Mouse (Mus musculus) thymus, adult 18-20 months (tissue): ENCODE data around the gene Col4a2.

ENCODE experiments used
- DNase-seq, 2 experiments: peaks; one replicate each; pipeline ENCODE4 v3.0.0; 2022; ENCODE audit warnings: mixed read lengths in 2 of 2

Col4a2 gene

DNA sequence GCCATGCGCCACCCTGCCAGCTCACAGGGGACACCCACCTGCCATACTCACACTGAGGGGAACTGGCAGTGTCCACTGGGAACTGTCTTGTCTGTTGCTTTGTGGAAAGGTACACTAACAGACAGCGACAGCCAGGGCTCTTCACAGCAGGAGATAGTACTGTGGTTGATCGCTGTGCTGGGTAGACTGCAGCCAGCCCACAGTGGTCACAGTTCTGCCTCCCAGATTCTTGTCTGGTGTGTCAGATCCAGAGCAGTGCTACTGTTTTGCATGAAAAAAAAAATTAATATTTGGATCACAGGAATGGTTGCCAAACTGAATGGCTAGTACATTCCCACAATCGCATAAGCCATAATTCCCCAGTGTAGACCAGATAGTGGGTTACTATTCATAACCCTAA is 74.7 kb downstream of the Col4a2 start:
- DNase-seq = no peak

DNA sequence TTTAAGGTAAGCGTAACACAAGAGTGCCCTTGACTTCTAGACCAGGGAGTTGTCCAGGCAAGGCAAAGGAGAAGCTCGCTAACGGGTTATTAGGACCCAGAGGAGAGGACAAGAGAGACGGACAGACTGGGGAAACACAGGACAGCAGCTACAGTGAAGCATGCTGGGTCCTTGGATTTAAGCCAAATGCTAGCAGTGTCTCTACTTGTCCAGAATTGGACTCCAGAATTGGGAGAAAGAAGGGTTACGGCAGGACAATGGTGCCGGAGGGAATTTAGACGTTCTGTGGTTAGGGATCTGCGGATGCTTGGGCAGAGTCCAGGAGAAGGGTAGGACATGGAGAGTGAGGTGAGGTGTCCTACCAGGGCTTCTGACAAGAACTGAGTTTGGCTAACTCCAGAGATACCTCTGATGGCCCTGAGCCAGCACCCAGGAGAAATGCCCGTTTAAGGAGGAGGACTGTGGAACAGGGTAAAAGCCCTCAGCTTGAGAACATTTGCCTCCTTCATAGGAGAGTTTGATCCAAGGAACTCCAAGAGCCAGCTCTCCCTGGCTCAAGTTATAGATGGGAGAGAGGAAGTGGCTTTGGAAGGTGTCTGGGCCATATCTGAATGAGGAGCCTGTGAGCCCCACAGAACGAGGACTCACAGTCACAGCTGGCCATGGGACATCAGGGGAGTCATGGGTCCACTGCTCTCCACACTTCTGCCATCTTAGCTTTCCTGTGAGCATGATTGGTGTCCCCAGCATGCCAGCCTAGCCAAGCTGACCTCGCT is 76.9 kb downstream of the Col4a2 start:
- no peak for DNase-seq

DNA sequence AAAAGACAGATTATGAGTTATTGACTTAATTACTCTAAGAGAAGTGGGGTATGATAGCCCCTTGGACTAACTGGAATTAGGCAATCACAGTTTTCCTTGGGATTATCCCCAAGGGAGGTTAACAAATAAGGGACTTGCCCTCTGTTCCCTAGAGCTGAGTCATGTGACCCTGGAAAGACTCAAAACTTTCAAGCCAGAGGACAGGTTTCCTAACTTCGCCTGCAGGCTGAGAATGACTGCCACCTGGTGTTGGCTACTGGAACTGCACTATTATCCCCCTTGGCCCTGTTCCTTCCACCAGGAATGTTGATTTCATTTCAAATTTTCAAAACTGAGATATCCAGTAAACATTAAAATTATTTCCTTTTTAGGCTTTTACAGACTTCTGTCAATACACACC is 80.1 kb downstream of the Col4a2 start:
- DNase-seq = no peak

DNA sequence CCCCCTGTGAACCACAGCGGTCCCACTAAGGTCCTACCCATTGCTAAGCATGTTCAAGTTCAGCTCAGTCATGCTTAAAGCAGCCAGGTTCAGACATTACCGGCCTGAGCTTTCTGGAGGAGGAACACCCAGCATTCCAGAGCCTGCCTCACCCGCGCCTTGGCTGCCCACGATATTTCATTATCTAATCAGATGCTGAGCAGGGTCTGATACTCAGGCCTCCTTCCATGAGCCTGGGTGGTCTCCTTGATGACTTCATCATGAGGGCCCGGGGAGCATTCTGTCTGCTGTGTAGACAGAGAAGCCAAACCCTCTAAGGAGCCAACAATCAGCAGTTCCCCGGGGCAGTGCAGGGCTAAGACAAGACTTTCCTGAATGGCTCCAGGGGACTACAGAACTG is 80.6 kb downstream of the Col4a2 start:
- DNase-seq = peak; percentile 6 to 14

DNA sequence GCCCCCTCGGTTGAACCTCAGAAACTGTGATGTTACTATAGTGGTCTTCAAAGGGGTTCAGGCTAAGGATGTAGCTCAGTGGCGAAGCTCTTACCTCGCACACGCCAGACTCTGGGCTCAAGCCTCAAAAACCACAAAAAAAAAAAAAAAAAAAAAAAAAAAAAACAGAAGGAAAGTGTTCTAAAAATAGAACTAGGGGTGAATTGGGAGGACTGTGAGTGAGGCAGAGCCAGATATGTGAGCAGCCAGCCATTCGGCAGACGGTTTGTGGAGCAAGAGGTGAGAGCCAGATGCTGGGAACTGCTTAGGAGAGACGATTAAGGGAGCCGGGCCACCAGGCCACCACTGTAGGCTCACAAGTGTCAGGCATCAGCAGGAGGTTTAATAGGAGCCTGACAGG is 81.0 kb downstream of the Col4a2 start:
- DNase-seq = no peak

DNA sequence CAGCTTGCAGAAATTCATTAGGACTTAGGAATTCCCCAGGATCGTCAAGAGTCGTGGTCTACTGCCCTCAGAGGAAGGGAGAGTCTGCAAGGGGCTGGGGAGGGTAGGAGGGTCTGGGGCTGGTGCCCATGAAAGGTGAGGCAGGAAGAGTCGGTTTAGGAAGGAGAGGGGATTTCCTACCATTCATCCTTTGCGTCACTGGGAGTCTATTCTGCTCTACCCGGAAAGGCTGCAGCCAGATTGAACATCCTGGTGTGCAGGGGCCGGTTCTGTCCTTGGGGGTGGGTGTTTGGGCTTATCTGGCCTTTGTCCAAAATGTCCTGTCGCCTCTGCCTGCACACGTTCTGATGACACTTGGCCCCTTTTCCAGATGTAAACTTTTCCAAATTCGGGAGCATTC is 82.2 kb downstream of the Col4a2 start:
- no peak for DNase-seq

DNA sequence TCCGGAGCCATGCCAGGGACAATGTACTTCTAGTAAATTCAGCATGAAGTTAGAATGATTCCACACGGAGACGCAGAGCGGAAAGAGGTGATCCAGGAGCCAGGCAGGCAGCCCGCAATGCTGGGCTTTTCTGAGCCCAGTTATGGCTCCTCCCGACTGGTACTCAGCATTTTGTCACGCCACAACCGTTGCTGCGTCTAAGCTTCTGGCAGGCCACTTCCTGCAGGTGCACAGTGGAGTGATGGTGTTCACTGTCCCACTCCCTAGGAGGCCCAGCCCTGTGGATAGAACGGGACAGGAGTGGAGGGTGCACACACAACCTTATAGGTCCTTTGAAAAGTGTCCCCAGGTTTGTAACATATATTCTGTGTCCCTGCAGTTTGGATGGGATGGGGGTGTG is 83.0 kb downstream of the Col4a2 start:
- peak; percentile 21 to 23 for DNase-seq

DNA sequence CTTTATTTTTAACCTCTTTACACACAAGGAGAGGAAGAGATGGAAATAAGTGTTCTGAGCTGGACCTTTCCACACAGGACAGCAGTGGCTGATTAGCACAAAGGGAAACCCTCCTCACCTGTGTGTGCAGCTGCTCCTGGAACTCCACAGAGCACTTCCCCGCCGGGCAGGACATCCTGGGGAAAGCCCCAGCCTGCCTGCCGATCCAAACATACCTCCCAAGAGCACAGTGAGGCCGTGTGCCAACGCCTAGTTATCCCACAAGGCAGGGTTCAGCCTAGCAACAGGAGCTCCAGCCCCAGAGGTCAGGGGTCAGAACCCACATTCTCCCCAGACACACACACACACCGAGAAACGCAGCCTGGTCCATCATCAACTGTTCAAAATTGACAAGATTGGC is 83.5 kb downstream of the Col4a2 start:
- DNase-seq = no peak

DNA sequence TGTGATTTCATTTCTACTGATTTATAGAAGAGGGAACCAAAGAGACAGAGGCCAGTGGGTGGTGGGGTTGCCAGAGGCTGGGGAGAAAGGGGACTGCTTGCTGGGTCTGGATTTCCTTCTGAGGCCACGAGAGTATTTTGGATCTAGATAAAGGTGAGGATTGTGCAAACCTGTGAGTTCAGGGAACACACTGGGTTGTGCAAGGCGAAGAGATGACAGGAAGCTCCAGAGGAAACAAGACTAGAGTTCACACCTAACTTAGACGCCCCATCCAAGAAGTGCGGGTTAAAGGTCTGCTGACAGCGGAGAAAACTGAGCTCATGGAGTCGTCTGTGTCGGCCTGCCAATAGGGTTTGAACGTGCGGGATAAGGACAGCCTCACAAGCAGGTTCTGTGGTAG is 84.5 kb downstream of the Col4a2 start:
- DNase-seq = no peak

DNA sequence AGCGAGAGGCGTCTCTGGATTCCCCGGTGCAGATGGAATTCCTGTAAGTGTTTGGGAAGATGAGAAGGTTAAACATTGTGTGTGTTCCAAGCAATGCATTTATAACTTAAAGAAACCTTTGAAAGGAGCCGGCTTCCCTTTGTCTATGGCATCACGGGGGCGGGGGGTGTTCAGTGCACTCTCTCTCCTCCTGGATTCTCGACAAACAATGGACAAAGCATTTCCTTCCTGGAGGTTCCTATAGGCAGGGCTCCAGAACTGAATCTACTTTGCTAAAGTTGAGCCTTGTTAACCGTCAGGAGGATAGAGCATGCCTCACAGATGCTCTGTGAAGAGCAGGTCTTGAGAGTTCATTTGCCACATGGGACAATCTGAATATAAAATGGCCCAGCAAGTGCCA is 87.1 kb downstream of the Col4a2 start:
- DNase-seq = no peak

DNA sequence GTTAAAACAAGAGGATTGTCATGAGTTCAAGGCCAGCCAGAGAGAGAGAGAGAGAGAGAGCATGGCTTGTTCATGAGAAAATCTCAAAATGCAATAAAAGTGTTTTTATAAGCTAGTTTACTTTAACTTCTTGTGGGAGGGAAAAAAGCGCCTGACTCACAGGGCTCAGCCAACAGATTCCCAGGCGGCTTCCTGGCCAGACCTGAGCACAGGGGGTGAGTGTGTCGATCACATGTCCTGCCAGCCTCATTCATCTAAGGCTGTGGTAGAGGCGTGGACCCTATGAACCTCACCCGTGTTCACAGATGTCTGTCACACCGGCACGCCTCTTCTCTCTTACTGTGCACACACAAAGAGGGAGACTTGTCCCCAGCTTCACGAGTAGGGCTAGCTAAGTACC is 87.6 kb downstream of the Col4a2 start:
- no peak for DNase-seq

DNA sequence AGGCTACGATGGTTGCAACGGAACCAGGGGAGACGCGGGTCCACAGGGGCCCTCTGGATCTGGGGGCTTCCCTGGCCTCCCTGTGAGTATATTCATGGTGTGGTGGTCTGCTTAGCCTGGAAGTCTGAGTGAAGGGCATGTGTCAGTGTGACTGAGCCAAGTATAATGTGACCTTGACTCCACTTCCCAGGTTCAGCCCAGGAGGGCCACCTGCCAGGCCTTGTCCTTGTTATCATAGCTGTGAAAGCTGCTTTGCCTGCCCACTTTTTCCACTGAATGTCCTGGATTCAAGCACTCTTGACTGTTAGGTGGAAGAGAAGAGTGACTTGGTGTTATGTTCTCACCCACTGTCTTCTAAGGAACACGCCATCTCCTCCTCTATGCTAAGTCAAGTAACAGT is 88.6 kb downstream of the Col4a2 start:
- no peak for DNase-seq

DNA sequence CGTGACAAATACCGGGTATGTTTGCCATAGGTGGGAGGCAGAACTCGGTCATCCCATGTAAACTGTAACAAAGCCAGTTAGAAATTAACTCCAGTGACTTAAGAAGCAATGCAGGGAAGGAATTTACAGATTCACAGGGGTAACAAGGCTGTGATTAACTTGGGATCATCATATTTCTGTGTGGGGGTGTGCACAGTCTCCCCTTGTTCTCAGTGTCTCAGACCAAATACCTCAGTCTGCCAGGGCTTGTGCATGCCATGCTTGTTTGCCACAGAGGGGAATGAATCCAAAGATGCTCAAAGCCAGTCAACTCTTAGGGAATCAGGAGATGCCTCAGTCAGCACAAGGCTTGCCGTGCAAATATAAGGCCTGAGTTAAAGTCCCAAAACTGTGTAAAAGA is 89.6 kb downstream of the Col4a2 start:
- DNase-seq = no peak

DNA sequence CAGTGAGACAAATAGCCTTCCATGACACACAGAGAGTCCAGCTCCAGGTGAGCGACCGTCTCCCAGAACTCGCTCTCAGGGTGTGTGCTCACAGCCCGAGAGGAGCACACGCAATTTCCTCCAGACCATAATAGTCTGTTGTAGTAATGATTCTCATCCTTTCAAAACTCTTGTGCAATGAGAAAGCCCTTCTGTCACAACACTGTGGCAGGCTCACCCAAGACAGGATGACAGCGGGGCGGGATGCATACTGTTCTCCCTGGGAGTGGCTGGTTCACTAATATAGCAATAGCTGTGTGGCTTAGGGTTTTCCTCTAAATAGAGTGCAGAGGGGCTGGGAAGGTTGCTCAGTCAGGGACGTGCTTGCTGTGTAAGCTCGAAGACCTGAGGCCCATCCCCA is 91.2 kb downstream of the Col4a2 start:
- DNase-seq = no peak

DNA sequence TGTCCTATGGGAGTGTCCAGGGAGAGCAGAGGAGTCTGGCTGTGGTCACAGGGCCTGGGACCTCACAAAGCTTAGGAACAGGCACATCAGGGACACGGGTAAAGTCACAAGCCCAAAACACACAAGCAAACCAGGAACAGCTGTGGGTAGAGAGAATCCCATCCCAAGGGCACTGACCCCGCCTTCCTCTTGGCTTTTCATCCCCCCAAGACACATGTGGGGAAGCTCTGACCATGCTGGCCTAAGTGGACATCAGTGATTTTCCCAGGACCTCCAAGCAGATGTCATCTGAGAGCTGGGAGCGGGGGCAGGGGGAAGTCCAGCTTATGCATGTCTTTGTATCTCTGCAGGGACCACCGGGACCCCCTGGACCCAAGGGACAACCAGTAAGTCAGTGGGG is 92.0 kb downstream of the Col4a2 start:
- DNase-seq = no peak

DNA sequence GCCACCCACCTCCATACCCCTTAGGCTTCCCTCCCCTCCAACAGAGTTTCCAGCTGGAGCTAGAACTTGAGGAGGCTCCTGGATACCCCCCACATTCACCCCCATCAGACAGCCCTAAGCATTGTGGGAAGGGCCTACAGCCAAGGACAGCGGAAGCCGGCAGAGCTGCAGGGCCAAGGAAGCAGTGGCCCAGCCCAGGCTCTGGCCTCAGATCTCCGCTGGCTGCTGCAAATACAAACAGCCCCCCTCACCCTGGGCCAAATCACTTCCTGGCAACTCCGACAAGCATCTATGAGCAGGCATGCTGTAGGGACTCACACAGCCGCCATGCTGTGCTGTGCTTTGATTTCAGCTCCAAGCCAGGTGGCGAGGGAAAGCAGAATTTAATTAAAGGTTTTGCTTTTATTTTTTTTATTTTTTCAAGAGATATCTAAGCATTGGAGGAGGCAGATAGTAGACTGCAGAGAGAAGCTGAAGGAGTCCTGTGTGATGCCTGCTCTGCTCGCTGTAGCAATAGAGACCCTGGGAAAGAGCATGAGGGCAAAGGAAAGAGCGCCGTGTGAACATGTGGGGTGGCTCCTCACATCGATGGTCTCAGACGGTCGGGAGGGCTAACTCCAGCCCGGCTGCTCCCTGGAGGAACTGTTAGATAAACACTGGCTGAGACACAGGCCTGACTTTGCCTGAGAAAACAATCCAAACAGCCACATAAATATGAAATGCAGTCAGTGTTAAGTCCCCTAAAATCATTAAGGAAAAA is 93.3 kb downstream of the Col4a2 start:
- no peak for DNase-seq

DNA sequence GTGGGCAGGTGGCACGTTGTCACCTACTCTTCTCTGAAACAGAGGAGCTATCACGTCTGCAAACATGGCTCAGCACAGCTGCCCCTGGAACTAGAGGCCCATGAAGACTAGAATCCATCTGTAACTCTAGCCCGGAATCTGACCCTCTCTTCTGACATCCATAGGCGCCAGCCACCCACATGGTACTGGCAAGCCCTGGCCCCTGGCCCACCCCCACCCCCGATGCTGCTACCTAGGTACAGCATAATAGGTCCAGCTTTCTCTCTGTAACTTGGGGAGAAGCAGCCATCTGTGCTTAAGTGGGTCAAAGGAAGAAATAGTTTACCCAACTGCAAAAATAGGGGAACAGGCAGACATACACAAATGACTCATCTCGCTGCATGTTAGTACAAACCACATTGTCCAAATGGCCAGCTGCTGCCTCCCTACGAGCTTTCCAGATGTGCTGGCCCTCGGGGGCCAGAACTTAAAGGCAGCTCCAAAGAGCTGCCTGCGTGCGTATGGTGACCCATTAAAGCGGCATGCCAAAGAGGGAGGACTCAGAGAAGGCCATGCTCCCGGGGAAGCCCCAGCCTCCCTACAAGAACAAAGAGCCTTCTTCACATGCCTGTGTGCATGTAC is 99.0 kb downstream of the Col4a2 start:
- no peak for DNase-seq

DNA sequence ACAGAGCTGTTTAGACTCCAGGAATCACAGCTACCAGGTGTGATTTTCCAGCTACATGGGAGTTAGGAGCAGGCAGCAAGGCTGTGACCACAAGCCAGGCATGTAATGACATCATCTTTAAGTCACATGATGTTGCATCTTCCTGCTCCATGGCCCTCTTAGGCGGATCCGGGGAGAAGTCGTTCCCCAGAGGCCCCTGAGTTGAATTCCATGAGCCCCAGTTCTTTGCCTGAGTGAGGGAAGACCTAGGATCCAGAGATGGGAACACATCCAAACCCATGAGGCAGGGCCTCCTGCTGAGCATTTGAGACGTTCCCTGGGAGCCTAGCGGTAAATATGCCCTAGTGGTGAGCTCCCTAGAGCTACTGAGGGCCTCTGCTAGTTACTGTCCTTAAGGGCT is 99.8 kb downstream of the Col4a2 start:
- DNase-seq = no peak

DNA sequence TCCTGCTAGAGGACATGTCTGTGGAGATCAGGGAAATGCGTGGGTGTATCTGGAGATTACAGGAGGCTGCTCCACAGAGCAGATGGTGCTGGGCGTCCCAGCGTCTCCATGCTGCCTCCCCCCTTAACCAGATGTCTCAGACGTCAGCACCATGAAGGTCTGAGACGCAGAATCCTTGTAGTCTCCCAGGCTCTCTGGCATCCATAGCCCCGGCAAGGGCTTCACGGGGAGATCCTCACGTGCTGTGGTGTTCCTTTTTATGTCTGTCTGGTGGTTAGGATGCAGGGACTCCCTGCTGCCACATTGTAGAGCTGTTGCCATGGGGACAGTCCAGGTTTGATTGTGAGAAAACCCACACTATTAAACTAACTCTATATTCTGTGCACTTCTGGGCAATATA is 101.7 kb downstream of the Col4a2 start:
- DNase-seq = no peak

DNA sequence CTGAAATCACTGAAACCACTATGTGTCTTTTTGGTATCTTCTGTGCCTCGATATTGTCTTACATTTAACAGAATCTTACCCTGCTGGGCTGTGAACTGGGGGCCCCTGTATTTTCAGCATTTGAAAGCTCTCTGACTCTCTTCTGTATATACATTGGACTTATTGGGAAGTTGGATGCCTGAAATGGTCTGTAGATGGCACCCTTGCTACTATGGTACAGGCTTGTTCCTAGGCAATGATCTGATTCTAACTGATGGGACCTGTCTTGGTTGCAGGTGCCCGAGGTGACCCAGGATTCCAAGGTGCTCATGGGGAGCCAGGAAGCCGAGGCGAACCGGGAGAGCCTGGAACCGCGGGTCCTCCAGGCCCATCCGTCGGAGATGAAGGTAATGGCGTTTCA is 102.5 kb downstream of the Col4a2 start:
- no peak for DNase-seq

DNA sequence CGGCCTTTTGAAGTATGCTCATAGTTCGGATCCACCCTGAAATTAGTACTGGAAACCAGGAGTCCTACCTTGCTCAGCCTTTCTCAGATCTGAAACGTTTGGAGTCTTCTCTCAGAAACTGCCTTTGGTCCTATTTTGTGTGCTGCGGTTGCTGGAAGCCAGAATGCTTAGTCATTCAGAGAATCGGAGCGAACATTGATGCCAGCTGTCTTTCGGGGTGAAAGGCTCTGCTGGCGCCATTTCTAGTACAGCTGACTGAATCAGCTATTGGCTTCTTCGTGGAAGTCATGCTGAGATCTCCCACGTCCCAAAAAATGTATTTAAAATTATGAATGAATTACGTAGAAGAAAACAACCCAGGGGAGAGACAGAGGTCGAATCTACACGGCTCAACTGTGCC is 105.2 kb downstream of the Col4a2 start:
- DNase-seq = no peak

DNA sequence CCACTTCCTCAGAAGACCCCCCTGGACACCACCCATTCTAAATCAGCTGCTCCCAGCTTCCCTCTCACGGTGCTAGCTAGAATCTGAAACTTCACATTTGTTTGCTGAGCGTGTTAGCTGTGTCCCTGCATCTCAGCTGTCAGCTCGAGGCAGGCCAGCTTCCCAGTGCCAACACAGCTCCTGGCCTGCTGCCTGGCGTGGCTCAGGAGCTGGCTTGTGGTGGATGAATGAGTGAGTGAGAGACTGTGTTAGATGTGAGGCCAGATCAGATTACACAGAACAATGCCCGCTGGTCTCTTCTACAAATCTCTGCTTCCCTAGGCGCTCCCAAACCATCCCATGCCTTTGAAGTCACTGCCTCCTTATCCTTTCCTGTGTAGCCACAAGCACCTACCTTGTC is 106.6 kb downstream of the Col4a2 start:
- no peak for DNase-seq

DNA sequence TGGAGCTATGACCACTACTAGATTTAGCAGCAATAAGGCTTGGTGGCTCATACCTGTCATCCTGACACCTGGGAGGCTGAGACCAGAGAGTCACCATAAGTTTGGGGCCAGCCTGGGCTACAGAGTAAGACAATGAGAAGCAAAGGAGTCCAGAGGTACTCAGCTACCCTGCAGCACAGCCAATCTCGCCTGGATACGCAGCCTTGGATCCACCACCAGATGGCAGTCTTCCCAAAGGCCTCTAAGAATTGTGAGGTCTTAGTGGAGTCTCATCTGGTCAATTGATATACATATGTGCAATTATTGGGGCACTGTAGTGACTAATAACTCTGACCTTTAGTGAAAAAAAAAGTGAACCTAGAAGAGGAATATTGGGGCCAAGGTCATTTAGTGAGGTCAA is 107.0 kb downstream of the Col4a2 start:
- no peak for DNase-seq

DNA sequence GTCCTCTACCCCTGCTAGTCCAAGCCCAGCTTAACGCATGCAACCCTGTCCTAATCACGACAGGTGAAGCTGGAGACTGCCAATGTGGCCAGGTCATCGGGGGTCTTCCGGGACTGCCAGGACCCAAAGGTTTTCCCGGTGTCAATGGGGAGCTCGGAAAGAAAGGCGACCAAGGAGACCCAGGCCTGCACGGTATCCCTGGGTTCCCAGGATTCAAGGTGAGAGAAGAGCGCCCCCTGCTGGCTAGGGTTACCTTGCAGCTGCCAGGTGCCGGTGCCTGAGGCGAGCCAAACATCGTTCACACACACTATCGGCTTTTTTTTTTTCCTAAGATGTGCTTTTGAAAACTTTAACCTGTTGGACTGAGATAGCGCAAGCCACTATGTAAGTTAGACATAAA is 108.5 kb downstream of the Col4a2 start:
- no peak for DNase-seq
